Mouse (Mus musculus) CH12.LX (cell line): ENCODE measurements around the gene Map4k3. TPM values are rescaled to one million over a fixed set of nuclear protein-coding genes. Genes with fewer than 3 reads are reported as not detected.

Source experiments
- DNase-seq: peaks from one replicate; pipeline ENCODE4 v3.0.0-alpha.2; 2013; ENCODE audit errors: extremely low read depth
- H3K27ac ChIP-seq: 2 replicates; pipeline ENCODE4 v1.5.1; 2012; ENCODE audit warnings: low read depth, mild to moderate bottlenecking, control low read depth, moderate library complexity; ENCODE audit not compliant: insufficient read depth
- H3K27me3 ChIP-seq: replicated peaks from 2 replicates; pipeline ENCODE3; 2012; ENCODE audit warnings: inconsistent platforms
- H3K36me3 ChIP-seq, 2 experiments: replicated peaks in 1 of 2; 2 replicates each; pipeline versions ENCODE3 to v1.6.1; 2012; ENCODE audit warnings: inconsistent platforms in 1 of 2, low read length in 1 of 2, mild to moderate bottlenecking in 1 of 2, mixed read lengths in 1 of 2, moderate library complexity in 1 of 2; ENCODE audit not compliant: control insufficient read depth in 1 of 2, insufficient read depth in 1 of 2
- H3K4me1 ChIP-seq, 2 experiments: 2 replicates each; pipeline ENCODE4 v1.6.1; 2012; ENCODE audit warnings: inconsistent platforms in 1 of 2, moderate library complexity in 1 of 2; ENCODE audit not compliant: insufficient read depth in 2 of 2, control insufficient read depth in 1 of 2
- H3K4me2 ChIP-seq: 2 replicates; pipeline ENCODE4 v1.6.1; 2012; ENCODE audit warnings: low read depth, mild to moderate bottlenecking, control low read depth; ENCODE audit not compliant: poor library complexity, insufficient read depth, severe bottlenecking
- H3K4me3 ChIP-seq, 3 experiments: fragments of 150-350 bp in 1 of 3; sonication (generic) in 1 of 3; replicated peaks in 1 of 3; 2 replicates each; pipeline versions ENCODE3 to v1.5.1; 2011 to 2012; ENCODE audit warnings: low read depth in 2 of 3, low read length in 2 of 3, mild to moderate bottlenecking in 2 of 3, moderate library complexity in 2 of 3, control low read depth in 1 of 3, improper control_type of control experiment in 1 of 3, inconsistent platforms in 1 of 3, mixed read lengths in 1 of 3; ENCODE audit not compliant: poor library complexity in 1 of 3
- H3K79me2 ChIP-seq: replicated peaks from 2 replicates; pipeline ENCODE4 v1.6.1; 2012; ENCODE audit warnings: mild to moderate bottlenecking, moderate library complexity; ENCODE audit not compliant: control insufficient read depth, poor library complexity, insufficient read depth, severe bottlenecking; ENCODE audit errors: extremely low read depth
- H3K9ac ChIP-seq: 2 replicates; pipeline ENCODE4 v1.6.1; 2012; ENCODE audit warnings: low read depth, mild to moderate bottlenecking, control low read depth, moderate library complexity; ENCODE audit not compliant: insufficient read depth
- H3K9me3 ChIP-seq: replicated peaks from 2 replicates; pipeline ENCODE3; 2012; ENCODE audit warnings: low read length, inconsistent platforms, mixed read lengths
- BHLHE40 ChIP-seq: IDR thresholded peaks from 2 replicates; pipeline ENCODE4 v1.6.1; 2011; ENCODE audit warnings: mild to moderate bottlenecking, low read depth, low read length, improper control_type of control experiment
- E2F4 ChIP-seq: IDR thresholded peaks from 2 replicates; pipeline ENCODE4 v1.6.1; 2011; ENCODE audit warnings: low read depth, low read length, improper control_type of control experiment; ENCODE audit not compliant: insufficient replicate concordance
- EP300 ChIP-seq: IDR thresholded peaks from 2 replicates; pipeline ENCODE4 v1.6.1; 2011; ENCODE audit warnings: low read length, improper control_type of control experiment
- ETS1 ChIP-seq: conservative IDR thresholded peaks from 2 replicates; pipeline ENCODE4 v1.6.1; 2012; ENCODE audit warnings: low read depth, mild to moderate bottlenecking, inconsistent platforms, low read length, improper control_type of control experiment, moderate library complexity
- HCFC1 ChIP-seq: IDR thresholded peaks from 2 replicates; pipeline ENCODE4 v1.6.1; 2012; ENCODE audit warnings: low read depth, mild to moderate bottlenecking, inconsistent platforms, low read length, improper control_type of control experiment
- IRF4 ChIP-seq: IDR thresholded peaks from 2 replicates; pipeline ENCODE4 v1.6.1; 2014; ENCODE audit warnings: low read depth, mild to moderate bottlenecking, inconsistent platforms, low read length, improper control_type of control experiment
- JUND ChIP-seq: conservative IDR thresholded peaks from 2 replicates; pipeline ENCODE4 v1.6.1; 2011; ENCODE audit warnings: low read depth, low read length, improper control_type of control experiment
- MAFK ChIP-seq: IDR thresholded peaks from 2 replicates; pipeline ENCODE4 v1.6.1; 2011; ENCODE audit warnings: low read length, improper control_type of control experiment; ENCODE audit not compliant: insufficient replicate concordance
- MEF2A ChIP-seq: IDR thresholded peaks from 2 replicates; pipeline ENCODE4 v1.6.1; 2014; ENCODE audit warnings: low read depth, mild to moderate bottlenecking, inconsistent platforms, low read length, improper control_type of control experiment, borderline replicate concordance
- MYC ChIP-seq: IDR thresholded peaks from 2 replicates; pipeline ENCODE4 v1.6.1; 2011; ENCODE audit warnings: low read depth, mild to moderate bottlenecking, improper control_type of control experiment, low read length
- NELFE ChIP-seq: IDR thresholded peaks from 2 replicates; pipeline ENCODE4 v1.6.1; 2011; ENCODE audit warnings: low read depth, low read length, improper control_type of control experiment
- NRF1 ChIP-seq: IDR thresholded peaks from 2 replicates; pipeline ENCODE4 v1.6.1; 2014; ENCODE audit warnings: low read depth, mild to moderate bottlenecking, inconsistent platforms, low read length, improper control_type of control experiment, moderate library complexity
- PAX5 ChIP-seq: IDR thresholded peaks from 2 replicates; pipeline ENCODE4 v1.6.1; 2012; ENCODE audit warnings: low read length, inconsistent platforms, mixed read lengths
- POLR2AphosphoS2 ChIP-seq: IDR thresholded peaks from 2 replicates; pipeline ENCODE4 v1.6.1; 2011; ENCODE audit warnings: low read depth, low read length, improper control_type of control experiment
- RAD21 ChIP-seq: IDR thresholded peaks from 2 replicates; pipeline ENCODE4 v1.6.1; 2011; ENCODE audit warnings: low read depth, mild to moderate bottlenecking, low read length, improper control_type of control experiment, moderate library complexity
- RCOR1 ChIP-seq: conservative IDR thresholded peaks from 2 replicates; pipeline ENCODE4 v1.6.1; 2012; ENCODE audit warnings: low read depth, mild to moderate bottlenecking, inconsistent platforms, low read length, improper control_type of control experiment
- SIN3A ChIP-seq: IDR thresholded peaks from 2 replicates; pipeline ENCODE4 v1.6.1; 2012; ENCODE audit warnings: low read length, improper control_type of control experiment, inconsistent platforms
- SMC3 ChIP-seq: IDR thresholded peaks from 2 replicates; pipeline ENCODE4 v1.6.1; 2011; ENCODE audit warnings: low read depth, low read length, improper control_type of control experiment
- TCF12 ChIP-seq: IDR thresholded peaks from 2 replicates; pipeline ENCODE4 v1.6.1; 2014; ENCODE audit warnings: low read depth, mild to moderate bottlenecking, inconsistent platforms, low read length, improper control_type of control experiment
- UBTF ChIP-seq: IDR thresholded peaks from 2 replicates; pipeline ENCODE4 v1.6.1; 2012; ENCODE audit warnings: low read depth, mild to moderate bottlenecking, inconsistent platforms, low read length, improper control_type of control experiment, moderate library complexity
- USF1 ChIP-seq: IDR thresholded peaks from 2 replicates; pipeline ENCODE4 v1.6.1; 2014; ENCODE audit warnings: low read depth, mild to moderate bottlenecking, inconsistent platforms, low read length, improper control_type of control experiment
- USF2 ChIP-seq: conservative IDR thresholded peaks from 2 replicates; pipeline ENCODE4 v1.6.1; 2011; ENCODE audit warnings: low read depth, low read length, improper control_type of control experiment
- ZKSCAN1 ChIP-seq: IDR thresholded peaks from 2 replicates; pipeline ENCODE4 v1.6.1; 2012; ENCODE audit warnings: low read depth, inconsistent platforms, low read length, improper control_type of control experiment, borderline replicate concordance
- ZNF384 ChIP-seq: IDR thresholded peaks from 2 replicates; pipeline ENCODE4 v1.6.1; 2012; ENCODE audit warnings: low read depth, low read length, improper control_type of control experiment, inconsistent platforms
- dilution Hi-C: fragments of 300-500 bp; cut with MboI; formaldehyde crosslinking; loops from 2 replicates; pipeline ENCODE4 v1.14.3; 2020; ENCODE audit warnings: low sequenced_read_pairs; ENCODE audit not compliant: extremely low pct_unique_long_range_greater_than_20kb, extremely low pct_ligation_motif_present
- in situ Hi-C: fragments of 300-500 bp; cut with MboI; formaldehyde crosslinking; loops from 3 replicates; pipeline ENCODE4 v1.14.3; 2019; ENCODE audit warnings: low sequenced_read_pairs, low pct_ligation_motif_present, low pct_unique_long_range_greater_than_20kb, mixed read lengths
- polyA plus RNA-seq: library from polyadenylated mRNA; unstranded; fragments of >175 nt; gene quantifications from 2 replicates; pipeline ENCODE4 v1.2.1, GENCODE M21; 2012; ENCODE audit warnings: low read depth; ENCODE audit not compliant: insufficient read length
- total RNA-seq, 2 experiments: library from RNA; depleted of rRNA; stranded (reverse); fragments of 300-350 nt in 1 of 2; fragments of >200 nt in 1 of 2; gene quantifications; 2 replicates each; pipeline ENCODE4 v1.2.3; 2012 to 2014

Map4k3 gene
- total and polyA plus RNA-seq, 3 experiments, result 2.7 to 4.3 (median 3.2) TPM

- H3K36me3 ChIP-seq, result peaks cover 0 to 13% of the 10 kb centered on the region in 2 experiments
- DNase-seq, result no peak
- dilution Hi-C loops, result no loop called here
- TF ChIP-seq EP300 (no peak), PAX5 (no peak), NELFE (no peak), IRF4 (no peak), HCFC1 (no peak), UBTF (no peak), MYC (no peak), ZKSCAN1 (no peak), RAD21 (no peak), SMC3 (no peak), POLR2AphosphoS2 (no peak)
- TF ChIP-seq, all 38 proteins: peak for 0
- no peaks in the 10 kb centered on the region for H3K79me2 ChIP-seq
- H3K4me2 ChIP-seq, result no peak overlapping the region
- no peak overlapping the region for H3K4me3 ChIP-seq
- no peaks in the 10 kb centered on the region for H3K9me3 ChIP-seq
- H3K9ac ChIP-seq, result no peak overlapping the region
- in situ Hi-C loops, result no loop called here
- H3K27ac ChIP-seq, result no peak overlapping the region
- H3K4me1 ChIP-seq, result peaks cover 0 to 35% of the 10 kb centered on the region in 2 experiments; a peak in 3 of 4 replicates
- H3K27me3 ChIP-seq, result no peaks in the 10 kb centered on the region
These were observed 148.4 kb downstream of the Map4k3 start for GRCm38 (mm10) chr17:80579901-80580300.

- in situ Hi-C loops, result no loop called here
- peak; percentile 45 for DNase-seq
- dilution Hi-C loops, result no loop called here
These were observed 149.2 kb downstream of the Map4k3 start for GRCm38 (mm10) chr17:80579089-80579488.

More at GRCm38 (mm10) chr17:80579089-80579488, 149.2 kb downstream of the Map4k3 start:
- Histone ChIP-seq H3K27ac (no peak overlapping the region), H3K9ac (no peak overlapping the region), H3K27me3 (no peaks in the 10 kb centered on the region), H3K9me3 (no peaks in the 10 kb centered on the region), H3K36me3 (peaks cover 0 to 8% of the 10 kb centered on the region in 2 experiments), H3K79me2 (no peaks in the 10 kb centered on the region), H3K4me2 (no peak overlapping the region), H3K4me1 (peaks cover 0 to 35% of the 10 kb centered on the region in 2 experiments; a peak in 3 of 4 replicates), H3K4me3 (no peak overlapping the region)
- TF ChIP-seq SIN3A, result peak; percentile 50; the same call in 1 of the 2 replicates
- TF ChIP-seq MYC, result no peak
- peak; percentile 73 for TF ChIP-seq BHLHE40
- no peak for TF ChIP-seq NELFE
- TF ChIP-seq POLR2AphosphoS2, result no peak
- no peak for TF ChIP-seq USF2
- 0 out of 2 replicates have a peak, but pooled peaks have one; percentile 32 for TF ChIP-seq TCF12
- TF ChIP-seq HCFC1, result no peak
- peak; percentile 76 for TF ChIP-seq EP300
- 0 out of 2 replicates have a peak, but pooled peaks have one; percentile 15 for TF ChIP-seq ZNF384
- peak; percentile 70; the same call in 1 of the 2 replicates for TF ChIP-seq MEF2A
- TF ChIP-seq RAD21, result no peak
- peak; percentile 35; the same call in 1 of the 2 replicates for TF ChIP-seq JUND
- no peak for TF ChIP-seq USF1
- 0 out of 2 replicates have a peak, but pooled peaks have one; percentile 70 for TF ChIP-seq RCOR1
- 0 out of 2 replicates have a peak, but pooled peaks have one; percentile 42 for TF ChIP-seq MAFK
- no peak for TF ChIP-seq E2F4
- TF ChIP-seq IRF4, result peak; percentile 92
- TF ChIP-seq ETS1, result peak; percentile 73
- TF ChIP-seq NRF1, result no peak
